14 mouse cellular contexts compared by ENCODE assay signal in the genomic region with DNA sequence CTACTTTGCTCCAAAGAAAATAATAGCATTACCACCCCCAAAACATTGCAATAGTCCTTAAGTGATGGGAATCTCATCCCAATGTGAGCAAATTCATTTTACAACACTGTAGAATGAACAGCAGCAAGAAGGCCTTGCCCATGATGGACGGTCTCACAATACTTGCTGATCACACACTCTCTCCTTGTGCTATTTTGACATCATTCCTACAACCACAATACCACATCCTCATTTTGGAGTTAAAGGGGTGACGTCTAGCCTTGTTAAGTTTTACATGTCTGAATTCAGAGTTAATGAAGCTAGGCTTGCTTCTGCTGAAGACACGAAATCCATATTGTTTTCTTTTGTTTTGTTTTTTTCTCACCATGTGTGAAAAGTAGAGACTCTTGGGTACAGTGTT.
"Had no signal": no experiment of that assay in that cellular context is flagged by ENCODE, and none has a peak within 500 bp of the region (broad histone marks: within the 10 kb centered on the region; RNA-seq: fewer than 3 reads in every experiment).

No protein-coding gene starts in this region.

- H3K9me3 ChIP-seq: midbrain, embryonic 15.5 days; neural tube, embryonic 12.5 days; stomach, embryonic 15.5 days had no signal

- DNase-seq: lung, adult 18-20 months; lung, embryonic 14.5 days; lung, postnatal 10 days; lung, postnatal 4 days; right cerebral cortex, postnatal 14 days; thymus, adult 2 months; thymus, postnatal 25 days; thymus, postnatal 4 days had no signal

- ATAC-seq: midbrain, embryonic 13.5 days; midbrain, embryonic 15.5 days had no signal

- H3K36me3 ChIP-seq: midbrain, embryonic 13.5 days; midbrain, embryonic 15.5 days; neural tube, embryonic 12.5 days; stomach, embryonic 15.5 days had no signal

- H3K27ac ChIP-seq: midbrain, embryonic 13.5 days; midbrain, embryonic 15.5 days; neural tube, embryonic 12.5 days; stomach, embryonic 15.5 days; stomach, postnatal 0 days had no signal

- H3K4me3 ChIP-seq: midbrain, embryonic 13.5 days; midbrain, embryonic 15.5 days; neural tube, embryonic 12.5 days; stomach, embryonic 15.5 days had no signal

- H3K4me1 ChIP-seq: midbrain, embryonic 13.5 days; midbrain, embryonic 15.5 days; neural tube, embryonic 12.5 days; stomach, embryonic 15.5 days had no signal

- H3K27me3 ChIP-seq: midbrain, embryonic 13.5 days; midbrain, embryonic 15.5 days; neural tube, embryonic 12.5 days; stomach, embryonic 15.5 days had no signal

- H3K4me2 ChIP-seq: lung, embryonic 14.5 days; midbrain, embryonic 11.5 days; midbrain, embryonic 13.5 days; midbrain, embryonic 15.5 days; neural tube, embryonic 12.5 days; stomach, embryonic 15.5 days had no signal

- H3K9ac ChIP-seq: lung, embryonic 14.5 days; midbrain, embryonic 13.5 days; midbrain, embryonic 15.5 days; neural tube, embryonic 12.5 days; stomach, embryonic 15.5 days had no signal
